Mouse (Mus musculus) intestine, postnatal 0 days (tissue): Measurements from ENCODE around the gene Crocc2. TPM values are rescaled to one million over a fixed set of nuclear protein-coding genes. Genes with fewer than 3 reads are reported as not detected.

Source experiments
- ATAC-seq: fragments of 200-750 bp; cut with Nextera tagmentation; 2 replicates; pipeline ENCODE4 v1.8.0; 2017; ENCODE audit warnings: mild to moderate bottlenecking, moderate TSS enrichment, moderate library complexity
- H3K27ac ChIP-seq: fragments of 300-500 bp; sonication (generic); 2 replicates; pipeline ENCODE4 v1.5.1; 2014; ENCODE audit warnings: mild to moderate bottlenecking, low read depth, low read length, moderate library complexity
- H3K27me3 ChIP-seq: fragments of 300-500 bp; sonication (generic); replicated peaks from 2 replicates; pipeline ENCODE4 v1.6.1; 2014; ENCODE audit warnings: low read length, mixed read lengths; ENCODE audit not compliant: control insufficient read depth, insufficient read depth
- H3K36me3 ChIP-seq: fragments of 300-500 bp; sonication (generic); 2 replicates; pipeline ENCODE4 v1.6.1; 2014; ENCODE audit warnings: mild to moderate bottlenecking, moderate library complexity; ENCODE audit not compliant: control insufficient read depth, insufficient read depth
- H3K4me1 ChIP-seq: fragments of 300-500 bp; sonication (generic); replicated peaks from 2 replicates; pipeline ENCODE4 v1.6.1; 2014; ENCODE audit warnings: antibody characterized with exemption, low read length, mixed read lengths; ENCODE audit not compliant: control insufficient read depth, insufficient read depth
- H3K4me2 ChIP-seq: fragments of 300-500 bp; sonication (generic); replicated peaks from 2 replicates; pipeline ENCODE4 v1.6.1; 2014; ENCODE audit warnings: low read depth, mild to moderate bottlenecking, moderate library complexity
- H3K4me3 ChIP-seq: fragments of 300-500 bp; sonication (generic); 2 replicates; pipeline ENCODE4 v1.5.1; 2014; ENCODE audit warnings: low read depth, low read length
- H3K9ac ChIP-seq: fragments of 300-500 bp; sonication (generic); 2 replicates; pipeline ENCODE4 v1.6.1; 2014; ENCODE audit warnings: mild to moderate bottlenecking, low read depth, low read length
- H3K9me3 ChIP-seq: fragments of 300-500 bp; sonication (generic); 2 replicates; pipeline ENCODE4 v1.6.1; 2016; ENCODE audit warnings: mixed run types; ENCODE audit not compliant: control insufficient read depth
- CTCF ChIP-seq: sonication (generic); IDR thresholded peaks from 2 replicates; pipeline ENCODE4 v1.5.1; 2016; ENCODE audit warnings: low read depth, mild to moderate bottlenecking, control low read depth, antibody characterized with exemption, moderate library complexity
- WGBS: fragments of 180-500 bp; shearing (Covaris S2); extraction: QIAGEN DNeasy Blood & Tissue Kit; methylation state at CpG from one replicate; pipeline ENCODE4 v1.1.7; 2014; 5-methylcytosine and 5-hydroxymethylcytosine counted together
- polyA plus RNA-seq: library from polyadenylated mRNA; unstranded; fragments of >200 nt; fragmentation: Nextera tagmentation; extraction: Ambion mirVana; gene quantifications from 2 replicates; pipeline ENCODE4 v1.2.1, GENCODE M21; 2015

Gene Crocc2
- polyA plus RNA-seq, 1 experiment from 2014 or later, result 0.04 TPM

DNA sequence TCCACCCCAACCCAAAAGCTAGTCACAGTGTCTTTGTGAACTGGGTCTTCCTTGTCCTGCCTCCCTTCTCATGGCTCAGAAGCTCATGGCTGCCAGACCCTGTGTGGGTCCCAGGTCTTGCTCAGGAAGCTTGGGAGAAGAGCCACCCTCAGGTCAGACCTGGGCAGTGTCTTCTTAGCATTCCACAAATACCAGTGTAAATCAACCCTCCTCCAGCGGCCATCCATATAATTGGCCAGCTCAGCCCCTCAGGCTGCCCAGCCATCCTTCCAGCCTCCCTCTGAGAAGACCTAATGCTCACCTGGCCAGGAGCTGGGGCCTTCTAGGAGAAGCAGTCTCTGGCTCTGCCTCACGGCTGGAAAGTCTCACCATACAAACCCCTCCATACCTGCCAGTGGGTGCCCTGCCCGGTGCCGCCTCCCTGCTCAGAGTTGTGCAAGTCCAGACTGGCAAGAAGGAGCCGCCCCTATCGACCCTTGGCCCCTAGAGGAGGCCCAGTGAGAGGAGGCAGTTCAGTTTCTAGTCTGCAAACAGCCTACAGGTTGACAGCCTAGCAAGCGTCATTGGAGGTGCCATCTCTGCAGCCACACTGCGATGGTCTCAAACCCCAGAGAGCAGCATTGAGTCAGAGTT is 7.9 kb upstream of the Crocc2 start, which contains the start of gene 2310007B03Rik:
Gene 2310007B03Rik, minus strand, starts transcription at position 448 of the 633 bp plus-strand sequence.
- Histone ChIP-seq H3K36me3 (no peaks in the 10 kb centered on the region), H3K27me3 (no peaks in the 10 kb centered on the region), H3K4me3 (peak within 1 kb of the TSS; percentile 30), H3K9me3 (no peaks in the 10 kb centered on the region), H3K27ac (peak within 1 kb of the TSS; percentile 78), H3K4me1 (peaks cover 19% of the 10 kb centered on the region), H3K4me2 (peak within 1 kb of the TSS; percentile 65), H3K9ac (peak within 1 kb of the TSS; percentile 34; the same call in 1 of the 2 replicates)
- no peak; the same call in 1 of the 2 replicates for TF ChIP-seq CTCF
- WGBS, result 25% methylated on average over 8 of the region's 8 CpGs
- peak; percentile 92 for ATAC-seq

DNA sequence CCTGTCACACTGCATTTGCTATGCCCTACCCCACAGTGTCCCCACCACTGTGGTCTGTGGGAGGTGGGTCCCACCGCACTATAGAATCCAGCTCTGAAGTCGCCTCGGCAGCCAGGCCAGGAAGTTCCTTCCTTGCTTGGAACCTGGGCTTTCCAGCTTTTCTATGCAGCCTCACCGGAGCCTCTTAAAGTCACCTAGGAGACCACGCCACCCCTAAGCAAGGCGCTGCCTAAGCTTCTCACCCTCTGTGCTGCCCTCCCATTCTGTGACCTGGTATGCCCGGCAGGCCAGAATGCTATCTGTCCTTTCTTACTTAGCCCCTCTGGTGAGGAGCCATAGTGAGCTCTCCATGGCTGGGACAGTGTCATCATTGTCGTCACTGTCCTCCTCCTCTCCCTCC is 7.2 kb upstream of the Crocc2 start:
- no peak overlapping the region for H3K9ac ChIP-seq
- peak overlapping the region; percentile 65; the same call in 1 of the 2 replicates for H3K4me2 ChIP-seq
- no peak overlapping the region for H3K4me3 ChIP-seq
- no peaks in the 10 kb centered on the region for H3K36me3 ChIP-seq
- TF ChIP-seq CTCF, result no peak
- 79% methylated on average over 8 of the region's 8 CpGs for WGBS
- no peak for ATAC-seq
- no peak overlapping the region for H3K27ac ChIP-seq
- H3K9me3 ChIP-seq, result no peaks in the 10 kb centered on the region
- no peaks in the 10 kb centered on the region for H3K27me3 ChIP-seq
- peaks cover 19% of the 10 kb centered on the region for H3K4me1 ChIP-seq

DNA sequence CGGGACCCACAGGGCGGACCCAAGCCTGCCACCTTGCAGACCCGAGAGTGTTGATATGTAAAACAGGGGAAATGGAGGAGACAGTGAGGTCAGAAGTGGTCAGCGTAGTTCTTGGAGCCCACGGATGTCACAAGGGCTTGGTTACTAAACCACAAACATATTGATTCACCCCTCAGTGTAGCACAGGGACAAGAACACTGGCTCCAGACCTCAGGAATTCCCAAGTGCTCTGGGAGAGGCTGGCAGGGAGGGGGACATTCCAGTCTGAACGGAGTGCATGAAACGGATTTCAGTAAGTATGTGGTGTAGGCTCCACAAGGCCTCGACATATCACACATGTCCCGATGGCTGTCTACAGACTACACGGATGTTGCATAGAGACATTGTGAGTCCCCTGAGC is 6.6 kb upstream of the Crocc2 start:
- WGBS, result 77% methylated on average over 10 of the region's 10 CpGs
- TF ChIP-seq CTCF, result no peak
- H3K27ac ChIP-seq, result no peak overlapping the region
- no peak overlapping the region for H3K4me2 ChIP-seq
- H3K27me3 ChIP-seq, result no peaks in the 10 kb centered on the region
- no peak overlapping the region for H3K4me3 ChIP-seq
- H3K4me1 ChIP-seq, result peaks cover 19% of the 10 kb centered on the region
- ATAC-seq, result no peak
- no peaks in the 10 kb centered on the region for H3K36me3 ChIP-seq
- no peaks in the 10 kb centered on the region for H3K9me3 ChIP-seq
- H3K9ac ChIP-seq, result no peak overlapping the region

DNA sequence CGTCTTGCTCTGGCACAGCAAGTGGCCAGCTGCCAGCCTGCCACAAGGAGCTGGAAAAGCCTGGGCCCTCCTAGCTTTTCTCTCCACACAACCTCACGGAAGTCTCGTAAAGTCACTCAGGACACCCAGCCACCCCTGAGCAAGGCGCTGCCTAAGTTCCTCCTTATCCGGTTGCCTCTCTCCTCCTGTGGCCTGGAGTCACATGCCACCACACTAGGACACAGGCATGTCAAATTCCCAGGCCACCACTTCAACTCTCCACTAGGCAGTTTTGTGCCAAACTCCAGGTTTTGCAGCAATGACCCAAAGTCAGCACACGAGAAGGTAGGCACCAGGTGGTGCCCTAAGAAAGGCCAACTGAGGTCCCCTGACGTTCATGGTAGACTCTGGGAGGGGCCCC is 5.9 kb upstream of the Crocc2 start:
- Histone ChIP-seq H3K27ac (no peak overlapping the region), H3K4me2 (no peak overlapping the region), H3K4me1 (peaks cover 16% of the 10 kb centered on the region; the same call in 1 of the 2 replicates), H3K36me3 (no peaks in the 10 kb centered on the region), H3K4me3 (no peak overlapping the region), H3K9ac (no peak overlapping the region), H3K9me3 (no peaks in the 10 kb centered on the region), H3K27me3 (no peaks in the 10 kb centered on the region)
- 86% methylated on average over 7 of the region's 7 CpGs for WGBS
- no peak for ATAC-seq
- TF ChIP-seq CTCF, result no peak

DNA sequence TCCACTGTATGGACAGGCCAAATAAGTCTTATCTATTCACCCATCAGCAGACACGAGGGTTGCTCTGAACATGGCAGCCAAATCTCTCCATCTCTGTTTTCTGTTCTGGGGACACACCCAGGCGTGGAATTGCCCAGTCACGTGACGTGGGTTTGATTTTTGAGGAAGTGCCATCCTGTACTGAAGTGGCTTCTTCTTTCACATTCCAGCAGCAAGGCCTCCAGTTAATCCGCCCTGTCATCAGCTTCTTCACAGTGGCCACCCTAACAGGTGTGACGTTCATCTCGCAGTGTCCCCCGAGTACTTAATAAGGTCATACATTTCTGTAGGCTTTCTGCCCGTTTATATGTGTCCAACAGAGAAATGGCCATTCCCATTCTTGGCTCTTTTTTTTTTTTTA is 3.1 kb upstream of the Crocc2 start:
- no peak for ATAC-seq
- Histone ChIP-seq H3K4me1 (peaks cover 7% of the 10 kb centered on the region; the same call in 1 of the 2 replicates), H3K4me3 (no peak overlapping the region), H3K36me3 (no peaks in the 10 kb centered on the region), H3K4me2 (no peak overlapping the region), H3K27me3 (0 out of 2 replicates have a peak, but pooled peaks cover 3% of the 10 kb centered on the region), H3K9me3 (no peaks in the 10 kb centered on the region), H3K9ac (no peak overlapping the region), H3K27ac (no peak overlapping the region)
- 65% methylated on average over 9 of the region's 9 CpGs for WGBS
- no peak for TF ChIP-seq CTCF

DNA sequence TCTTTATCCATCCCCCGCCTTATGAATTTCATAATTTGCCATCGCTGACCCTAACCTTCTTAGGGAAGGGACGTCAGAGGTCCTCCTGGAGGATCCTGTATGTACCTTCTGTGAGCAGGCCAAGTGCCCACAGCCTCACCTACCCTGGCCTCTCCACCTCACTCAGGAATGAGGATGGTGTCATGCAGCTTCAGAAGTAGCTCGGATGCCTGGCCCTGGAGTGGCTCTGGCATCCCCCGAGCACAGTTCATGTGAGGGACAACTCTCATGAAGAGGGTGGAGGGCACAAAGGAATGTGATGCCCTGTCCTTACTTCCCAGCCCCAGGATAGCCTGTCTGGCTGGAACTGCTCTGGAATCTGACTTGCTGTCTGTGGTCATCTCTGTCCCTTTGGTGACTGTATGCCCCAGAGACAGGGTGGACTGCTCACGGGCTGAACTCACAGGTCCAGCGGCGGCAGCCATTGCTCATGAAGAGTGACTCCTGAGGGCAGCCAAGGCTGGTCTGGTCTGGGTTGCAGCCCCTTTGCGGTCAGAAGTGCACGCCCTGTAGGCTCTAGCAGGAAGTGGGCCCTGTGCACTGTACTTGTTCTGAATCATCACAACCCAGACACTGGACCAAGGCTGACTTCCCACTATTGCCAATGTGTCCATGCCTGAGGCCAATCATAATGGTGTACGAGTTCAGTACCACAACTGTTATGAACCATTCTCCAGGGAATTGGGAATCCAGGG is 2.0 kb upstream of the Crocc2 start:
- no peaks in the 10 kb centered on the region for H3K9me3 ChIP-seq
- no peak overlapping the region for H3K4me3 ChIP-seq
- no peak for ATAC-seq
- no peak overlapping the region for H3K27ac ChIP-seq
- no peak overlapping the region for H3K9ac ChIP-seq
- TF ChIP-seq CTCF, result no peak
- 85% methylated on average over 11 of the region's 11 CpGs for WGBS
- no peaks in the 10 kb centered on the region for H3K36me3 ChIP-seq
- H3K4me2 ChIP-seq, result no peak overlapping the region
- H3K4me1 ChIP-seq, result peaks cover 3% of the 10 kb centered on the region; the same call in 1 of the 2 replicates
- 0 out of 2 replicates have a peak, but pooled peaks cover 3% of the 10 kb centered on the region for H3K27me3 ChIP-seq
